ENCODE assay signal across 9 mouse cellular contexts in the genomic region with DNA sequence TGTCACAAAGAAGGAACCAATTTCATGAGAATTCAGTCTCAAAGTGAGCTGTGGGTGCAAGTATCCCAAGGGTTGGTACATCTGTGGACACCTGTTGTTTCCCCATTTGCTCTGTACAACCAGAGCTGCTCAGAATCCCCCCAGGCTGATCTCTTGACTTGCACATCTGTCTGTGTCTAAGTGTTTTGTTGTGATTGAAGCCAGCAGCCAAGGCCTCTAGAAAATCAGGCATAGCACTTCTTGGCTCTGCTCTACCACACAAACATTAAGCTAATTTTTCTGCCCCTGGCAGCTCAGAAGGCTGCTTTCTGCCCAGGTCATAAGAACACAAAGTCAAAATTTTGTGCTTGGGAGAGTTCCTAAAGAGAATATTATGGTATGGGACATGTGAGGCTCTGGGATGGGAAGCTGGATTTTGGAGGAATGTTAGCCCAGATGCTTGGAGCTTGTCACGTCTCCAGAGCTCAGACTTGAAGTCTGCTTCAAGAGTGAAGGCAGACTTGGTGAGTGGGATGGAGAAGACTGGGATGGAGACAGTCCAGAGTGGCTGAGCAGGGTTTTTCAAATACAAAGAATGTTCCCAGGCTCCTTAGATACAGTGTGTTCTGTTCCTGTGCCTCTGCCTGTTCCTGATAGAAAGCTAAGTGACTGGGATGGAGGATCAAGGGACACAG.
"Had no signal": no experiment of that assay in that cellular context is flagged by ENCODE, and none has a peak within 500 bp of the region (broad histone marks: within the 10 kb centered on the region; RNA-seq: fewer than 3 reads in every experiment).

No protein-coding gene starts in this region.

- H3K9ac ChIP-seq: liver, embryonic 13.5 days; liver, postnatal 0 days; midbrain, embryonic 12.5 days; neural tube, embryonic 13.5 days had no signal

- H3K27ac ChIP-seq: liver, embryonic 13.5 days; midbrain, embryonic 12.5 days; neural tube, embryonic 13.5 days had no signal

- H3K27me3 ChIP-seq: liver, embryonic 13.5 days; neural tube, embryonic 13.5 days had no signal

- DNase-seq: kidney, postnatal 10 days; liver; liver, embryonic 13.5 days; liver, postnatal 0 days; retina, postnatal 1 day; thymus, postnatal 4 days had no signal

- ATAC-seq: liver, postnatal 0 days; midbrain, embryonic 16.5 days had no signal

- H3K4me3 ChIP-seq: liver, embryonic 13.5 days; midbrain, embryonic 12.5 days; neural tube, embryonic 13.5 days had no signal

- H3K4me2 ChIP-seq: liver, embryonic 13.5 days; midbrain, embryonic 12.5 days; neural tube, embryonic 13.5 days had no signal

- H3K4me1 ChIP-seq: liver, embryonic 13.5 days; midbrain, embryonic 12.5 days; neural tube, embryonic 13.5 days had no signal

- H3K9me3 ChIP-seq: liver, embryonic 13.5 days; midbrain, embryonic 12.5 days; neural tube, embryonic 13.5 days had no signal

- H3K36me3 ChIP-seq: liver, embryonic 13.5 days; midbrain, embryonic 12.5 days; neural tube, embryonic 13.5 days had no signal
